Mouse (Mus musculus) midbrain, embryonic 11.5 days (tissue): ENCODE measurements around the gene Yars. TPM values are rescaled to one million over a fixed set of nuclear protein-coding genes. Genes with fewer than 3 reads are reported as not detected.
A peak's percentile ranks its signal among the peaks of the same experiment; 100 is the strongest.

Source experiments
- ATAC-seq: fragments of 200-750 bp; cut with Nextera tagmentation; 2 replicates; pipeline ENCODE4 v1.8.0; 2017; ENCODE audit warnings: moderate TSS enrichment, moderate library complexity; ENCODE audit not compliant: low FRiP score
- DNase-seq: peaks from one replicate; pipeline ENCODE4 v3.0.0; 2015; ENCODE audit warnings: low spot score; ENCODE audit errors: missing footprints
- H3K27ac ChIP-seq: fragments of 300-500 bp; sonication (generic); 2 replicates; pipeline ENCODE4 v1.5.1; 2014; ENCODE audit warnings: low read depth, low read length
- H3K27me3 ChIP-seq: fragments of 300-500 bp; sonication (generic); 2 replicates; pipeline ENCODE4 v1.6.1; 2014; ENCODE audit warnings: mild to moderate bottlenecking, low read length, moderate library complexity, mixed read lengths; ENCODE audit not compliant: control insufficient read depth, insufficient read depth
- H3K36me3 ChIP-seq: fragments of 300-500 bp; sonication (generic); 2 replicates; pipeline ENCODE4 v1.6.1; 2014; ENCODE audit warnings: mild to moderate bottlenecking, low read length, moderate library complexity, mixed read lengths; ENCODE audit not compliant: control insufficient read depth, insufficient read depth
- H3K4me1 ChIP-seq: fragments of 300-500 bp; sonication (generic); 2 replicates; pipeline ENCODE4 v1.6.1; 2014; ENCODE audit warnings: low read length; ENCODE audit not compliant: control insufficient read depth, insufficient read depth
- H3K4me2 ChIP-seq: fragments of 300-500 bp; sonication (generic); 2 replicates; pipeline ENCODE4 v1.6.1; 2014; ENCODE audit warnings: mild to moderate bottlenecking, moderate library complexity
- H3K4me3 ChIP-seq: fragments of 300-500 bp; sonication (generic); 2 replicates; pipeline ENCODE4 v1.5.1; 2014; ENCODE audit warnings: low read depth, low read length
- H3K9ac ChIP-seq: fragments of 300-500 bp; sonication (generic); 2 replicates; pipeline ENCODE4 v1.6.1; 2014; ENCODE audit warnings: low read length
- H3K9me3 ChIP-seq: fragments of 300-500 bp; sonication (generic); 2 replicates; pipeline ENCODE4 v1.6.1; 2016; ENCODE audit warnings: low read length; ENCODE audit not compliant: control insufficient read depth
- WGBS: fragments of 180-500 bp; shearing (Covaris S2); extraction: QIAGEN DNeasy Blood & Tissue Kit; methylation state at CpG from one replicate; pipeline ENCODE4 v1.1.7; 2014; 5-methylcytosine and 5-hydroxymethylcytosine counted together
- polyA plus RNA-seq: library from polyadenylated mRNA; unstranded; fragments of >200 nt; fragmentation: Nextera tagmentation; extraction: Ambion mirVana; gene quantifications from 2 replicates; pipeline ENCODE4 v1.2.1, GENCODE M21; 2014

Gene Yars
- polyA plus RNA-seq, 1 experiment from 2014 or later: 105 TPM

- Histone ChIP-seq H3K27me3 (no peaks in the 10 kb centered on the region), H3K27ac (no peak overlapping the region), H3K4me3 (no peak overlapping the region), H3K4me2 (no peak overlapping the region), H3K36me3 (peaks cover 10% of the 10 kb centered on the region; the same call in 1 of the 2 replicates), H3K4me1 (no peaks in the 10 kb centered on the region), H3K9ac (no peak overlapping the region), H3K9me3 (no peaks in the 10 kb centered on the region)
- WGBS: 72% methylated on average over 1 of the region's 1 CpGs
- no peak for ATAC-seq
- no peak for DNase-seq
Observed at GRCm38 (mm10) chr4:129172529-129172928, 17.0 kb upstream of the Yars start.

GRCm38 (mm10) chr4:129179560-129179959 lies 10.0 kb upstream of the Yars start:
- Histone ChIP-seq H3K27ac (no peak overlapping the region), H3K9ac (no peak overlapping the region), H3K36me3 (peaks cover 4% of the 10 kb centered on the region; the same call in 1 of the 2 replicates), H3K9me3 (no peaks in the 10 kb centered on the region), H3K4me3 (no peak overlapping the region), H3K4me1 (no peaks in the 10 kb centered on the region), H3K27me3 (no peaks in the 10 kb centered on the region), H3K4me2 (no peak overlapping the region)
- no peak for ATAC-seq
- WGBS: 75% methylated on average over 1 of the region's 1 CpGs
- DNase-seq: no peak

GRCm38 (mm10) chr4:129188041-129188659 lies 1.4 kb upstream of the Yars start:
- no peaks in the 10 kb centered on the region for H3K9me3 ChIP-seq
- H3K36me3 ChIP-seq: no peaks in the 10 kb centered on the region
- DNase-seq (no peak), ATAC-seq (no peak)
- 51% methylated on average over 5 of the region's 5 CpGs for WGBS
- H3K4me1 ChIP-seq: peaks cover 13% of the 10 kb centered on the region
- peak overlapping the region; percentile 87 for H3K4me3 ChIP-seq
- H3K27ac ChIP-seq: no peak overlapping the region
- no peaks in the 10 kb centered on the region for H3K27me3 ChIP-seq
- peak overlapping the region; percentile 88 for H3K9ac ChIP-seq
- peak overlapping the region; percentile 59 for H3K4me2 ChIP-seq

GRCm38 (mm10) chr4:129188803-129189541 lies 588 bp upstream of the Yars start:
- Histone ChIP-seq H3K4me2 (peak overlapping the region; percentile 59), H3K4me1 (peaks cover 13% of the 10 kb centered on the region), H3K36me3 (no peaks in the 10 kb centered on the region), H3K9me3 (no peaks in the 10 kb centered on the region), H3K4me3 (peak overlapping the region; percentile 87), H3K27ac (peak overlapping the region; percentile 85), H3K27me3 (no peaks in the 10 kb centered on the region), H3K9ac (peak overlapping the region; percentile 88)
- ATAC-seq: no peak; the same call in 1 of the 2 replicates
- DNase-seq: peak; percentile 94
- WGBS: 0% methylated on average over 44 of the region's 74 CpGs

- ATAC-seq: no peak
- H3K9ac ChIP-seq: peak overlapping the region; percentile 73
- no peaks in the 10 kb centered on the region for H3K36me3 ChIP-seq
- H3K27me3 ChIP-seq: no peaks in the 10 kb centered on the region
- 0 out of 2 replicates have a peak overlapping the region, but pooled peaks have one; percentile 67 for H3K27ac ChIP-seq
- WGBS: 7% methylated on average over 12 of the region's 12 CpGs
- peak overlapping the region; percentile 78 for H3K4me2 ChIP-seq
- DNase-seq: no peak
- no peaks in the 10 kb centered on the region for H3K9me3 ChIP-seq
- peaks cover 13% of the 10 kb centered on the region for H3K4me1 ChIP-seq
- peak overlapping the region; percentile 87 for H3K4me3 ChIP-seq
Observed at GRCm38 (mm10) chr4:129190538-129190937, 978 bp downstream of the Yars start.

GRCm38 (mm10) chr4:129191691-129192090 lies 2.1 kb downstream of the Yars start:
- no peak for DNase-seq
- Histone ChIP-seq H3K9ac (no peak overlapping the region), H3K4me2 (no peak overlapping the region), H3K9me3 (no peaks in the 10 kb centered on the region), H3K27ac (no peak overlapping the region), H3K4me1 (peaks cover 13% of the 10 kb centered on the region), H3K27me3 (no peaks in the 10 kb centered on the region), H3K4me3 (no peak overlapping the region), H3K36me3 (no peaks in the 10 kb centered on the region)
- 74% methylated on average over 5 of the region's 5 CpGs for WGBS
- ATAC-seq: no peak

GRCm38 (mm10) chr4:129194280-129194679 lies 4.7 kb downstream of the Yars start:
- ATAC-seq (no peak), DNase-seq (no peak)
- Histone ChIP-seq H3K4me2 (no peak overlapping the region), H3K27ac (no peak overlapping the region), H3K4me1 (peaks cover 10% of the 10 kb centered on the region), H3K36me3 (peaks cover 12% of the 10 kb centered on the region; the same call in 1 of the 2 replicates), H3K4me3 (no peak overlapping the region), H3K27me3 (no peaks in the 10 kb centered on the region), H3K9me3 (no peaks in the 10 kb centered on the region), H3K9ac (no peak overlapping the region)
- 97% methylated on average over 1 of the region's 1 CpGs for WGBS

- no peak overlapping the region for H3K9ac ChIP-seq
- H3K4me3 ChIP-seq: no peak overlapping the region
- no peaks in the 10 kb centered on the region for H3K27me3 ChIP-seq
- H3K4me2 ChIP-seq: no peak overlapping the region
- no peaks in the 10 kb centered on the region for H3K4me1 ChIP-seq
- no peak for ATAC-seq
- peaks cover 14% of the 10 kb centered on the region; the same call in 1 of the 2 replicates for H3K36me3 ChIP-seq
- no peak overlapping the region for H3K27ac ChIP-seq
- DNase-seq: no peak
- H3K9me3 ChIP-seq: no peaks in the 10 kb centered on the region
- WGBS: 97% methylated on average over 6 of the region's 6 CpGs
Observed at GRCm38 (mm10) chr4:129197514-129197913, 8.0 kb downstream of the Yars start.

- no peaks in the 10 kb centered on the region for H3K27me3 ChIP-seq
- H3K4me1 ChIP-seq: no peaks in the 10 kb centered on the region
- no peak overlapping the region for H3K4me2 ChIP-seq
- ATAC-seq (no peak), DNase-seq (no peak)
- H3K36me3 ChIP-seq: peaks cover 28% of the 10 kb centered on the region
- H3K9ac ChIP-seq: no peak overlapping the region
- H3K4me3 ChIP-seq: no peak overlapping the region
- no peak overlapping the region for H3K27ac ChIP-seq
- 95% methylated on average over 10 of the region's 10 CpGs for WGBS
- no peaks in the 10 kb centered on the region for H3K9me3 ChIP-seq
Observed at GRCm38 (mm10) chr4:129204655-129205054, 15.1 kb downstream of the Yars start.
